Mouse (Mus musculus): ENCODE results near the gene Slc7a11.

Slc7a11 gene

GRCm38 (mm10) chr3:50304137-50304536 is 139.3 kb downstream of the Slc7a11 start:
- peak; percentile 66 to 67 for DNase-seq

- no peak for DNase-seq
Measured at GRCm38 (mm10) chr3:50302648-50303047, 140.8 kb downstream of the Slc7a11 start.

- peak; percentile 80 to 87 for DNase-seq
Measured at GRCm38 (mm10) chr3:50300952-50301303, 142.5 kb downstream of the Slc7a11 start.

- peak; percentile 64 to 69 for DNase-seq
Measured at GRCm38 (mm10) chr3:50300002-50300951, 143.1 kb downstream of the Slc7a11 start.

GRCm38 (mm10) chr3:50298366-50298991 is 144.9 kb downstream of the Slc7a11 start:
- DNase-seq = no peak

GRCm38 (mm10) chr3:50296956-50297355 is 146.5 kb downstream of the Slc7a11 start:
- DNase-seq = peak; percentile 30 to 52

GRCm38 (mm10) chr3:50275023-50275422 is 168.4 kb downstream of the Slc7a11 start:
- DNase-seq = no peak

GRCm38 (mm10) chr3:50272222-50272621 is 171.2 kb downstream of the Slc7a11 start:
- DNase-seq = no peak

- peak; percentile 62 to 71 for DNase-seq
Measured at GRCm38 (mm10) chr3:50269680-50270079, 173.7 kb downstream of the Slc7a11 start.

GRCm38 (mm10) chr3:50262547-50263087 is 180.8 kb downstream of the Slc7a11 start:
- DNase-seq = peak in 1 of 2 experiments; percentile 24

- DNase-seq = no peak
Measured at GRCm38 (mm10) chr3:50262066-50262465, 181.3 kb downstream of the Slc7a11 start.

GRCm38 (mm10) chr3:50260667-50261066 is 182.7 kb downstream of the Slc7a11 start:
- no peak for DNase-seq

- DNase-seq = no peak
Measured at GRCm38 (mm10) chr3:50258852-50259251, 184.6 kb downstream of the Slc7a11 start.

- no peak for DNase-seq
Measured at GRCm38 (mm10) chr3:50249598-50250300, 193.7 kb downstream of the Slc7a11 start.

GRCm38 (mm10) chr3:50235990-50236389 is 207.4 kb downstream of the Slc7a11 start:
- DNase-seq = no peak

- DNase-seq = no peak
Measured at GRCm38 (mm10) chr3:50233144-50233543, 210.3 kb downstream of the Slc7a11 start.

- DNase-seq = no peak
Measured at GRCm38 (mm10) chr3:50224390-50225114, 218.9 kb downstream of the Slc7a11 start.

GRCm38 (mm10) chr3:50220454-50220853 is 223.0 kb downstream of the Slc7a11 start:
- no peak for DNase-seq

- no peak for DNase-seq
Measured at GRCm38 (mm10) chr3:50186369-50186768, 257.0 kb downstream of the Slc7a11 start.

GRCm38 (mm10) chr3:50185879-50186278 is 257.5 kb downstream of the Slc7a11 start:
- no peak for DNase-seq

- DNase-seq = no peak
Measured at GRCm38 (mm10) chr3:50160756-50161155, 282.7 kb downstream of the Slc7a11 start.

- DNase-seq = no peak
Measured at GRCm38 (mm10) chr3:50144144-50144543, 299.3 kb downstream of the Slc7a11 start.

All from cerebellum, postnatal 10 days (tissue).